Mouse (Mus musculus) 416B (cell line): ENCODE results near the gene Xrra1.
"Not testable (repeated sequence)": the region's sequence is repeated elsewhere in the genome, so short reads cannot be mapped to it uniquely, and the experiment has no call there.

Source experiments
- DNase-seq: peaks from one replicate; pipeline ENCODE4 v3.0.0; 2011; ENCODE audit warnings: low read depth

The Xrra1 gene

DNA sequence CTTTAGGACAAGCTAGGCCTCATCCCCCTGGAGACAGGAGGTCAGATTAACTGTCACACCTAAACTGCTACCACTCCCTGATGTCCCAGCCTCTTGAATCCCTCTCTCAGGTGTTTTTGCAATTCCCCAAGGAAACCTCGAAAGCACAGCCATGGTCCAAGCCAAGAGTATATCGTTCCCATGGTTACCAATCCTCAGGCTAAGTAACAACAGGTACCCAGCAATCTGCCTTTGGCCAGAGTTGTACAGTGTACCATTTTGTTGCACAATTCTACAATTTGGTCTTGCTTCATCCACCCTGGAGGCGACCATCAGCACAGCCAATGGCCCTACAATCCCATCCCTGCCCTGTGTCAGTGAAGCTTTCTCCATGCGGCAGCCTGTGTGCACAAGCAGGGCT lies 38.0 kb downstream of the Xrra1 start:
- DNase-seq, result no peak

DNA sequence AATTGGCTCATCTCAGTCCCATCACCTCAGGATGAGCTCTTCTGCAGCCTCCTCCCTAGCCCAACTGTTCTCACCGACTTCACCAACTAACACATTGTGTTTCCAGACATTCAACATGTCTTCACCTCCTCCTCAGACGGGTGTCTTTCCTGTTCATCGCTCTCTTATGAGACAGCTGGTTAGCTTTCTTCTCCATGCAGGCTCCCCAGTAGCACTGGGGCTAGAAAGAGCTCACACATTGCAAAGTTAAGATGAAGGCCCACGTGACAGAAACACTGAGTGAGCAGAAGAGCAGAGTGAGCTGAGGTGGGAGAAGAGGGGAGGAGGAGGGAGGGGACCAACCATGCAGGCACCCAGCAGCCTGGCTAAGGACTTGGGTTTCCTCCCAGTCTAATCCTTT lies 43.3 kb downstream of the Xrra1 start:
- no peak for DNase-seq

DNA sequence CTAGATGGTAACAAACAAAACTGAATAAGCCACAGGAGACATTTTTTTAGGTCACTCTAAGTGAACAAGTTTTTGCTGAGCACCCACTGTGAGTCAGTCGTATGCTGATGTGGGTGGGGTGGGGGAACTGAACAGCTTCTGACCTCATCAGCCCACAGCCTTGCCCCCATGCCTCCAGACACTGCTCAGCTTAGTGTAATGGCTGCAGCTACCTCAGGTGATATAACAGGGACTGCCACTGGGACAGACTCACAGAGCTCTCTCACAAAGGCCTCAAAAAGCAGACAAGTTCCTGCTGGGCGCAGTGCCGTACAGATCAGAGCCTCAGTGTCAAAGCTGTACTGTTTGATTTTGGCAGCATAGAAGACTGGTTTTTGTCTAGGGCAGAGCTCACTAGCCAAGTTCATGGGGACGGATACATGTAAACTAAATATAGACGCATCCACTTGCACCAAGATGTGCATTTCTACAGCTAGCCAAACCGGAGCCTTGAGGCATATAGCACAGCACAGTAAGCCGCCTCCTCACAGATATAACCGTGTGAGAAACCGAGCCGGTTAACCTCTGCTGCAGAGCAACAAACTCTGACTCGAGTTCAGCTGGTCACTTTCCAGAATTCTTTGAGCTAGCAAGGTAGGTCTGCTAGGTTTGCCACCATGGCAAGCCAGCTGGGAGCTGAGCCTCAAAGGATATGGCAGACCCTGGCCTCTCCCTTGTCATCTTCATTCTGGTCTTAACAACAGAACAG lies 44.2 kb downstream of the Xrra1 start:
- no peak for DNase-seq

DNA sequence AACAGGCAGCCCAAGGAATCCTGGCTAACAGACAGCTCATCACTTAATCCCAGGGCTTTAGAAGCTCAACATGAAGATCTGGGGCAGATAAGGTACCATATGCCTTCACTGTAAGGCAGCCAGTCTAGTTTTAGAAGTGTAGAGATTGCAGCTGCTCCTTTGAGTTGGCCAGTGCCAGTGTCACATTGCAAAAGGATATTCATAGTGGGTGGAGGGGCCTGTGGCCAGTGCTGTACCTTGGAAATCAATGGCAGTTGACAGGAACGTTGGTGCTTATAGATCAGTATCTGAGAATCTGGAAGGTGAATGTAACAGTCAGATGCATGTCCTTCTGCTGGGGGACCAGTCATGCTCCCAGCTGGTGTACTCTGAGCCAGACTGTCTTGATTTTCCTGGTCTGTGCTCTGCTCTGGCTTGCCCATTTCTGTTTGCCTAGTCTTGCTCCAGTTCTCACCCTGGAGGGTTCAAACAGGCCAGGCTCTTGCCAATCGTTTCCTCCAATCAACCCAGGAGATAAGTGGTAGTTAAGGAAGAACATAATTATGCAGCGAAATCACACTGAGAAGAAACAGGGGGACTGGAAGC lies 45.6 kb downstream of the Xrra1 start:
- DNase-seq, result peak; percentile 75

DNA sequence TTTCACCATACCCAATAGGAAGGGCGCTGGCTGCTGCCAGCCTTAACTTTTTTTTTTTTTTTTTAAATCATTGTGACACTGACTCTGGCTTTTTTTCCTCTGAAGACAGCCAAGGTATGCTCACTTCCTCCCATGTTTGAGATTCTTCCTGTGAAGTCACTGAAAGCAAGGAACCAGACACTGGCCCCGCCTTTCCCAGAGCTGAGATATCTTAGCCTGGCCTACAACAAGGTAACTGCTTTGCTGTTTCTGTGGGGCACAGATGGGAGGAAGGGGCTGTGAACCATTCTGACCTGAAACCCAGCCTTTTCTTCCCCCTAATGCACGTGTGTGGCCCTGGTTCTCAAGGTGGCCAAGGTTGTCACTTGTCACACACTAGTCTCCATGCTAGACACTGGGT lies 47.4 kb downstream of the Xrra1 start:
- peak; percentile 29 for DNase-seq

DNA sequence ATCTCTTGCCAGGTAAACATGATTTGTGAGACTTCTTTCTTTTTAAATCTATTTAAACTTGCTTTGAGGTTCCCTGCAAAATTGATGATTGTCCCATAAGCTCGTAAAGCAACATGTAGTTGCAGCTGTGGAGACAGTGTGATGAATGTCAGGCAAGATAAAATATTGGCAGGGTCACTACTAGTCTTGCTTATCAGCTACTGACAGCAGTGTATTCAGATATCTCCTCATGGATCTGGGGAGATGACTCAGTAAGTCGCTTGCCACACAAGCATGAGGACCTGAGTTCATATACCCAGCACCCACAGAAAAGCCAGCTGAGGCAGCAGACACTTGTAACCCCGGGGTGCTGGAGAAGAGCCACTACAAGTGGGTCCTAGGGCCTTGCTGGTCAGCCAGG lies 48.5 kb downstream of the Xrra1 start:
- peak; percentile 85 for DNase-seq

DNA sequence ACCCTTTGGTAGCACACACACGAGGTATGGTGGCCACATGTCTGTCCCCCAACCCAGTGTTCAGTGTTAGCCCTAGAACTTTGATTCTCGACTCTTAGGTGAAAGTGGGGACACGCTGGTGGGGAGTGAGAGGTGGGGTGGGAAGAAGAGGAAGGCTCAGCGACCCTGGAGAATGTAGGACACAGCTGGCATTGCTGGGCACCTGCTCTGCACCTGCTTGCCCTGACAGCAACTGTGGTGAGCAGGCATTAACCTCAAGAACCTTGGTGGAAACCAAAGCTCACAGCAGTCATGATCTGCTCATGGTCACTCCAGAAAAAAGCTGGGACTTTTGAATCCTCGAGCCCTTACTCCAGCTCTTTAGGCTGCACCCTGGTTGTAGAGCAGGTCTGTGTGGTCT lies 52.1 kb downstream of the Xrra1 start:
- DNase-seq, result no peak

DNA sequence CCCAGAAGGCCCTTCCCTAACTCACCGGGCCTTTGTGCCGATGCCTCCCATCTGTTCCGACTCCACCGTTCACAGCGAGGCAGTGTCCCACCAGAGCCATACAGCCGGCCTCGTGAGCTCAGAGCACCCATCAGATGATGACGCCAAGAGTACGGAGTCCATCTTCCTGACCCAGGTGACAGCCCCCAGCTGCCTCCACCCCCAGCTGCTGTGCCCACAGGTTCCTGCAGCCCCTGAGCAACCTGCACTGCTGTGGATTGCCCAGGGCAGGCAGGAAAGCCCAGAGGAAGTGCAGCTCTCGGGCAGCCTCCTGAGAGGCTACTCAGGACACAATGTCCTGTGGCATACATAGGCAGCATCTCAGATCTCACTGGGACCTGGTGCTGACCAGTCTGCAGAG lies 55.4 kb downstream of the Xrra1 start:
- no peak for DNase-seq

DNA sequence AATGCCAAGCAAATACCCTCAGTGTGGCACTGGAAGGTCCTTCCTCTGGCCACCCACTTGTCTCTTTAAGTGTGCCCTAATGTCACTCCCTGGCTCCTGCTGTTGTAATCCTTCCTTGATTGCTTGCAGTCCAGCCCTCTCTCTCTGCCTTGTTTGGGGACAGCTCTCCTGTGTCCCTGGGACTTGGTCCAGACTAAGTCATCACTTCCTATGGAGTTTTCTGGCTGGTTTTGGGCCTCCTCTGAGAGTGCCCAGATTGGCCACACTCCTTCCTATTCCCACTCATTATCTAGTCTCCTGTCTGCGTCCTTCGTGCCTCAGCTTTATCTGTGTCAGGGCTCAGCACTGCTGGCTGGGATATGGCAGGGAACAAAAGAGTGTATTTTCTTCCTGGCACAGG lies 56.6 kb downstream of the Xrra1 start:
- no peak for DNase-seq

DNA sequence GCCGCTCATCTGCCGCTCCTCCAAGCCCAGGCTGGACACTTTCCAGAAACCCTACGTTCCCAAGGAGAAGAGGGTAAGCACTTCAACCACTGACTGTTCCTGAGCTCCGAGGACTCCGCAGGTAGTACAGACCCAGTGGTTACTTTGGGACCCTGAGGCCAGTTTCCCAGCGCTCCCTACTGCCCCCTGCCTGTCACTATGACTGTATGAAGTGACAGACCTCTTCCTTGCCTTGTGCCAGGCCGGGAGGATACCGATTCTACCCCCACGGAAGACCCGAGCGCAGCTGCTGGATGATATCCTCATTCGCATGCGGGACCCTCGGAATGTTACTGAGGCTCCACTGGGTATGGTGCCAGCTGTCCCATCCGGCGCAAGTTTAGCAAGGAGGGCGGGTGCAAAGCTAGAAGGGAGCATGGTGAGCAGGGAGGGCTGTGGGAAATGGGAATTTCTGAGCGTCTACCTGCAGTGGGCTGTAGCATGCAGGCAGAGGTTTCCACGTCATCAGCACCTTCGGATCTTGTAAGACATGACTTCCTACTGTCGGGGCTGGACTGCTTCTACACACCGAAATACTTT lies 57.9 kb downstream of the Xrra1 start:
- DNase-seq, result no peak

DNA sequence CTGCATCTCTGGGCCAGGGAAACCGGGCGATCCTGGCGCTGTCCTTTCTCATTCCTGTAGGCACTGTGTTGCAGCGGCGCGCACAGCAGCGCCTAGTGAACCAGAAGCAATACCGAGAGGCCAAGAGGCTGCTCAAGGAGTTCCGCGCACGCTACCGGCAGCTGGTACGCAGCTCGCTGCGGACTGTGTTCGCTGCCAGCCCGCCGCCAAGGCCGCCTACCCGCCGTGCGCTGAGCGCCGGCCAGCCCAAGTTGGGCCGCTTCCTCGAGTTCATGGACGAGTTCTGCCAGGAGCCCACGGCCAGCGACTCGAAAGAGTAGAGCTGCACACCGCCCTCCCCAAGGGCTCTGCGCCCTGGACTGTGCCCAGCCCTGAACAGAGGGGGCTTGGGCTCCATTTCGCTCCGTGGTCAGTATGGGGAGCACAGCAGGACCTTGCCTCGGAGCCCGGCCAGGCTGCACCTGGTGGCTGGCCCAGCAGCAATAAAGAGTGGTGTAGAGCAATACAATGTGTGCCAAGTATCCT lies 58.5 kb downstream of the Xrra1 start:
- no peak for DNase-seq

DNA sequence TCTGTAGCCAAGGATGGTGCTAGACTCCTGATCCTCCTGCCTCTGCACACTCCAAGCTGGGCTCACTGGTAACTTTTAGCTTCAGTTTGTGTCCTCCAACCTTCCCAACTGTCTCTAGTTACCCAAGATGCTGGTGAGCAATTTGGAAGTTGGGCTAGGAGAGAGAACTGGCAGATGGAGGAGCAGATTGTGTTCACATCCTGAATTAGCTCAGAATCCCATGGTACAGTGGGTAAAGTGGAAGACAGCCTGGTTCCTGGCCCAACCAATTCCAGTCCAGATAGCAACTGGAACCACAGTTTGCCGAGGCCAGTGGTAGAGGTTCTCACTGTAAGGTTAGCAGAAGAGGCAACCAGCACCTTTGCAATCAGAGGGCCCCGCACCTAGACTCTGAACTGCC lies 60.2 kb downstream of the Xrra1 start:
- no peak for DNase-seq

DNA sequence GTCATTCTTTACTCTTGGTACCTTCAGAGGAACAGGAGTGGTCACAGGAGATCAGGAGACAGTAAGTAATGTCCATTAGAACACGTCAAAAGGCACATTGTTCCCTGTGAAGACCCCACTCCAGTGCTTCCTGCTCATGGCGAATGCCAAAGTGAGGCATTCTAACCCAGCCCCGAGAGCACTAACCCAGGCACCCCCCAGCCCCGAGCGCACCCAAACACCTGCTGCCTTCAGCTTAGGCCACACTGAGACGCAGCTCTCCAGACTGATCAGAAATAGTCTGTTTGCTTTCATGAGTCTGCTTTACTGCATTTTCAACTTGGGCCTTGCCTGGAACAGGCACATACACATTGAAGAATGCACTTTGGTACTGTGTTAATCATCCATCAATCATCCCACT lies 61.1 kb downstream of the Xrra1 start:
- DNase-seq, result no peak

DNA sequence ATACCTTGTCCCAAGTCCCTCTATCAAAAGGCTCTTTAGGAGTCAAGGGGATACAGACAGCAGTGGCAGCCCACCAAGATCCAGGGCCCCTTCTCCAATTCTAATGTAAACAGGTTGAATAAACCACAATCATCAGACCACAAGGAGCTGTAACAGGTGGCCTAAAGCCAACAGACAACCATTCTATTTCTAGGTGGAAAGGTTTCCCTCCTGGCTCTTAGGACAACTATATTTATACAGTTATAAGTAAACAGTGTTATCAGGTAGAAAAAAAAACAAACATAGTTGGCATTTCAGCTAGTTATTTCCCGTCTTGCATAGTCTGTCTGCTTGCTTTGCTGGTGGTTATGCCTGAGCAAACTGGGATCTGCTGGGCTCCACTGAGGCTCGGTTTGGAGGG lies 61.5 kb downstream of the Xrra1 start:
- DNase-seq, result no peak

DNA sequence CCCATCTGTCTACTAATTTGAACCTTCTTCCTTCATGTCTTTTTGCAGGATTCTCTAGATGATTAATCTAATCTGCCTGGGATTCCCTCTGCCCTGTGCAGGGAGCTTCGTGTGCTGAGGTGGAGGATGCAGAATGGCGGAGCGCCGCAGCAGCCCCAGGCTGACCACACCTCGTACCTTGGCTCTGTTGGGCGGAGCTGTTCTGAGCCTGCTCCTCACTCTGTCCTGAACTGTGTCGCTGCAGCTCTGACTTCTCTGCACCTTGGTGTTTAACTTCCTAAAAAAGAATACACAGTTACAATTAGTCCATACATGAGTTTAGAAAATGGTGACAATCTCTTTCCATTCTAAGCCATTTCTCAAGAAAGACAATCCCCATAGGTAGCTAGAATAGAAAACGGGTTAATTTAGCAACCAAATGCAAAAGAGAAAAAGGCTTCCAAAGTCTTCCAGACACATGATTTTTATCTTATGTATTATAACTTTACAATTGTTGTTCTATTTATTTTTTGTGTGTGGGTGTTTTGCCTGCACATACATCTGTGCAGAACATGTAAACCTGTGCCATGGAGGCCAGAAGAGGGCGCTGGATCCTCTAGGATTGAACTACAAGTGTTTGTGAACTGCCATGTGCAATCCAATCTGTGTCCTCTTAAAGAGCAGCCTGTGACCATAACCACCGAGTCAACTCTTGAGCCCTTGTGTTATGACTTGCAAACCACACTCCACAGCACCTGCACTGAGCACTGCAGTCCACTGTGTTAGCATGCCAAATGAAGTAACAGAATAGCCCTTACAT lies 68.2 kb downstream of the Xrra1 start:
- peak; percentile 82 for DNase-seq

DNA sequence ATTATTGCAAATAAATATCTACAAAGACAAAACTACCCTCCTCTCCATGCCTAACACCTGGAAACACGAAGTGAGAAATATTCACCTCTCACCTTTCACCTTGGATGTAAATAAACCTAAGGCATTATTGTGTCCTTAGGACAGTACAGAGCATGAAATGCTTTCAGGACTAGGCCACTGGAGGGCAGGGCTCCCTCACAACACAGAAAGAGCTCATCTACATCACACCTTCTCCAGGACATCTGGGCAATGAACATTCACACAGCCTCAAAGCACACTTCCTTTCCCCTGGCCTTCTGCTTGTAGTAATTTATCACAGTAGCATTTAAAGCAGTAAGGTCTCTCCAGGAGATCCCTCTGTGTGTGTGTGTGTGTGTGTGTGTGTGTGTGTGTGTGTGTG lies 76.8 kb downstream of the Xrra1 start:
- DNase-seq, result peak; percentile 51

DNA sequence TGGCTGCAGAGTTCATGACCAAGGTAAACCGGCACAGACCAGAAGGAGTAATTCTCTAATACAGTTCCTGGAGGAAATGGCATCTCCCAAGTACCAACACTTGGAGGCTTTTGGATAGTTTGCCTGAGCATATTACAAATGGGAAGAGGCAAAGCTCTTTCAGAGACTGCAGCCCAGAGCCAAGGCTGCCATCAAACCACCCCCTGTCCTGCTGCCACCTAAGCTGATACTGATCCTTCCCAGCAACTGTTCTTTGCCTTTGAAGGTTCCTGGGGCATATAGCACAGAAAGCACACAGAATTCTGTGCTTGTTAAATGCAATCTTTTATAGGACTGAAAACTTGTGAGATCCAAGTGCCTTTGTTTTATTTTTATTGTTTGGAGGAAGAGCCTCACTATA lies 81.8 kb downstream of the Xrra1 start:
- no peak for DNase-seq

DNA sequence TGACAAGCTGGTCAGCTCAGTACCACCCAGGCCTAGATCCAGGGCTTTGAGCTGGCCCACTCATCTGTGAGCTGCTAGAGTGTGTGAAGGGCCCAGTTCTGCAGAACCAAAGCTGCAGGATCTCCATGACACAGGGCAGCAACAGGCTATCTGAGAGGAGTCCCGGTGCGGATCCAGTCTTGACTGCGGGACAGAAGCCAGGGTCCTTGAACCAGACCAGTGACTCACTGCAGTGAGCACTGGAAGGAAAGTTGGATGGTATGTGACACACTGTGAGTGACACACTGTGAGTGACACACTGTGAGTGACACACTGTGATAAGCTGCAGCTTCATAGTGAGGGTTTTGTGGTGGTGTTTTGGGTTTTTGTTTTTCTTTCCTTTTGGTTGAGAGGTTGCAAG lies 85.6 kb downstream of the Xrra1 start:
- DNase-seq, result no peak

DNA sequence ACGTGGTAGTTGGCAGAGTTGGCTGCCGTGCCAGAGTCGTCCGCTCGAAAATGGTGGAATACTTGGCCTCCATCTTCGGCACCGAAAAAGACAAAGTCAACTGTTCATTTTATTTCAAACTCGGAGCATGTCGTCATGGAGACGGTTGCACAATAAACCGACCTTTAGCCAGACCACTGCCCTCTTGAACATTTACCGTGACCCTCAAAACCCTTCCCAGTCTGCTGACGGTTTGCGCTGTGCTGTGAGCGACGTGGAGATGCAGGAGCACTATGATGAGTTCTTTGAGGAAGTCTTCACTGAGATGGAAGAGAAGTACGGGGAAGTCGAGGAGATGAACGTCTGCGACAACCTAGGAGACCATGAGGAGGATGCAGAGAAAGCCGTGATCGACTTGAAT lies 86.1 kb downstream of the Xrra1 start:
- not testable (repeated sequence) for DNase-seq

DNA sequence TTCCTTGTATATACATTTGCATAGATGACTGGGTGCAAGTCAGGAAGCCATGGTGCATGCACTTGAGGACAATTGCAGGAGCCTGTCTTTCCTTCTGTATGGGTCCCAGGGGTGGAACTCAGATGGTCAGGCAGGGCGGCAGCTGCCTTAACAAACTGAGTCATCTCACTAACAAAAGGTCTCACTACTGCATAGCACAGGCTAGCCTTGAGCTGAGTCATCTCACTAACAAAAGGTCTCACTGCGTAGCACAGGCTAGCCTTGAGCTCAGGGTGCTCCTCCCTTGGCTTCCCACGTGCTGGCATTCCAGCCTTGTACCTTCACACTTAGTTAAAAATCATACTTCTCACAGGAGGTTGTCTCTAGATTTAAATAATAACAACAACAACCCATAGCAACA lies 87.0 kb downstream of the Xrra1 start:
- no peak for DNase-seq

DNA sequence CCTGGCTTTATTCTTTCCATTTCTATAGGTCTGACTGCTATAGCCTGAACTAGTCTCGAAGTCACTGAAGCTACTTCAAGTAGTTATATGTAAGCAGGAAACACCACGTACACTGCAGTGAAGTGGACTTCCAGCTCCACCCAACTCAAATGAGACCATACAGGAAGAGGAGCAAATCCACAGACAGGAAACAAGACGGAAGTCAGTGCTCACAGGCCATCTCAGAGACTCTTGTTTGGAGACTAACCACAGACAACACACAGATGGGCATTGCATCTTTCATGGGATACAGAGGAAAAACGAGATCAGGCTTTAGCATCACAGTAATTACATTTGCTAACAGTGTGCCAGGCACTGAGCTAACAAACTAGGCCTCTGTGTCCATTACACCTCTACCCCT lies 87.4 kb downstream of the Xrra1 start:
- DNase-seq, result peak; percentile 56

DNA sequence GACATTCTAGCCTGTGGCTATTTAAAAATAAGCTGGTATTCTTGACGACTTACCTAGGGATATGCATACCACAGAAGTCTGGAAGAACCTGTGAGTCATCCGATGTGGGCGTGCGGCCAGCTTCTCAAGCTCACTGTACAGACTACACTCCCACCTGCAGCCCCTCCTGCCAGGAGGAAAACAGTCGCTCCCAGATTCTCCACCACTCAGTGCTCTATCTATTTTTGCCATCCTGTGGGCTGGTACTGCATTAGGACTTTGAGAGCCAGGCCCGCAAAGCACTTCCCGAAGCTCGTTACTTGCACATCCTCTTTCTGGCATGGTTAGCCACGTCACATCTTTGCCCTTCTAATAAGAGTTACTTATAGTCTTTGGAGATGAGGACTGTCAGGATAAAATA lies 88.4 kb downstream of the Xrra1 start:
- peak; percentile 65 for DNase-seq
